Comparison of ENCODE assay signal across 7 mouse cellular contexts in genomic region chr4:120225135-120225780, GRCm38 (mm10).
A peak's percentile ranks its signal among the peaks of the same experiment; 100 is the strongest.
DNase-seq lines count a peak whose midpoint lies in the region; ATAC-seq and TF ChIP-seq lines count a peak whose summit lies in the region.

No protein-coding gene starts in this region.

- peak; percentile 10 for ATAC-seq in Patski
- peak; percentile 40; the same call in 1 of the 2 replicates for ATAC-seq in forebrain, embryonic 12.5 days (ENCODE audit: low FRiP score)
- 0 out of 2 replicates have a peak, but pooled peaks have one; percentile 38 for ATAC-seq in hindbrain, embryonic 11.5 days (ENCODE audit: low FRiP score)

- no peaks in the 10 kb centered on the region for H3K9me3 ChIP-seq in forebrain, embryonic 12.5 days
- H3K9me3 ChIP-seq in hindbrain, embryonic 11.5 days (ENCODE audit: control insufficient read depth, low read length), result no peaks in the 10 kb centered on the region
- H3K9me3 ChIP-seq in midbrain, embryonic 10.5 days (replicated peaks), result no peaks in the 10 kb centered on the region

- CTCF ChIA-PET in Patski (lab: Charles Lee), result interaction anchor here (0.7 to 3.0 kb wide), 10 partner anchors 19 to 159 kb away, joined by 3 to 29 read pairs (median 3); no protein-coding TSS in a partner anchor

- peak; percentile 31 for DNase-seq in Patski (ENCODE audit: low read depth, low spot score)
- DNase-seq in c-Kit-positive CD71-negative TER-119-negative erythroid progenitor cells, embryonic 14.5 days (ENCODE audit: low read depth), result peak; percentile 38
- DNase-seq in hindbrain, embryonic 11.5 days (ENCODE audit: low spot score), result peak; percentile 81
- peak; percentile 73 to 76 for DNase-seq in left cerebral cortex, adult 2 months (ENCODE audit: extremely low spot score in 1 of 2, low spot score in 2 of 2)
- DNase-seq in midbrain, embryonic 10.5 days (ENCODE audit: low spot score), result peak; percentile 75

- in situ Hi-C loops in Patski (cut with MboI; ENCODE audit: low pct_unique_long_range_greater_than_20kb), result loop anchor here (5.0 kb wide), 2 partner anchors 103 to 147 kb away; no protein-coding TSS in a partner anchor

- intact Hi-C loops in left cerebral cortex, adult 2 months (cut with DNase I), result loop anchor here (1.0 to 2.0 kb wide), 4 partner anchors 62 to 156 kb away; partner anchors contain the start of gene Foxo6

- WGBS in forebrain, embryonic 12.5 days, result 64% methylated on average over 6 of the region's 6 CpGs
- 58% methylated on average over 6 of the region's 6 CpGs for WGBS in hindbrain, embryonic 11.5 days
- WGBS in midbrain, embryonic 10.5 days, result 59% methylated on average over 6 of the region's 6 CpGs
- WGBS in small intestine, adult 2 months, result 59% methylated on average over 6 of the region's 6 CpGs

- H3K27ac ChIP-seq in forebrain, embryonic 12.5 days, result 0 out of 2 replicates have a peak overlapping the region, but pooled peaks have one; percentile 33
- no peak overlapping the region for H3K27ac ChIP-seq in hindbrain, embryonic 11.5 days (ENCODE audit: low read depth, low read length)
- H3K27ac ChIP-seq in left cerebral cortex, adult 2 months, result no peak overlapping the region
- H3K27ac ChIP-seq in midbrain, embryonic 10.5 days (replicated peaks), result no peak overlapping the region
- no peak overlapping the region for H3K27ac ChIP-seq in small intestine, adult 2 months (ENCODE audit: insufficient read depth, low read depth, low read length)

- no peak overlapping the region for H3K9ac ChIP-seq in forebrain, embryonic 12.5 days
- no peak overlapping the region for H3K9ac ChIP-seq in hindbrain, embryonic 11.5 days (ENCODE audit: low read depth, low read length)

- no peak for TF ChIP-seq POLR2A in small intestine, adult 2 months (IDR thresholded peaks at IDR 0.05; ENCODE audit: low read depth, low read length)

- TF ChIP-seq CTCF in Patski (IDR thresholded peaks at IDR 0.05), result no peak
- peak; percentile 94 for TF ChIP-seq CTCF in left cerebral cortex, adult 2 months (IDR thresholded peaks at IDR 0.05)
- TF ChIP-seq CTCF in small intestine, adult 2 months (IDR thresholded peaks at IDR 0.05; ENCODE audit: extremely low read depth, insufficient read length, insufficient replicate concordance, low read depth, low read length), result peak; percentile 90

- POLR2A ChIA-PET in Patski (lab: Charles Lee), result no interaction called here

- no peak overlapping the region for H3K4me3 ChIP-seq in forebrain, embryonic 12.5 days (replicated peaks)
- no peak overlapping the region for H3K4me3 ChIP-seq in hindbrain, embryonic 11.5 days (ENCODE audit: low read depth, low read length)
- H3K4me3 ChIP-seq in left cerebral cortex, adult 2 months, result no peak overlapping the region
- no peak overlapping the region for H3K4me3 ChIP-seq in midbrain, embryonic 10.5 days
- H3K4me3 ChIP-seq in small intestine, adult 2 months (ENCODE audit: low read depth, low read length), result no peak overlapping the region

- H3K4me1 ChIP-seq in forebrain, embryonic 12.5 days, result peaks cover 16% of the 10 kb centered on the region
- H3K4me1 ChIP-seq in hindbrain, embryonic 11.5 days (replicated peaks; ENCODE audit: control insufficient read depth, insufficient read depth, low read length), result no peaks in the 10 kb centered on the region
- 0 out of 2 replicates have a peak, but pooled peaks cover 3% of the 10 kb centered on the region for H3K4me1 ChIP-seq in midbrain, embryonic 10.5 days
- peaks cover 9% of the 10 kb centered on the region; the same call in 1 of the 2 replicates for H3K4me1 ChIP-seq in small intestine, adult 2 months (ENCODE audit: control insufficient read depth, insufficient read depth, insufficient read length, low read length)

- H3K27me3 ChIP-seq in Patski, result no peaks in the 10 kb centered on the region
- H3K27me3 ChIP-seq in forebrain, embryonic 12.5 days, result peaks cover 6% of the 10 kb centered on the region; the same call in 1 of the 2 replicates
- H3K27me3 ChIP-seq in hindbrain, embryonic 11.5 days (ENCODE audit: control insufficient read depth, insufficient read depth, low read length), result no peaks in the 10 kb centered on the region
- H3K27me3 ChIP-seq in midbrain, embryonic 10.5 days (ENCODE audit: low read depth, poor library complexity, severe bottlenecking), result peaks cover 5% of the 10 kb centered on the region
- no peaks in the 10 kb centered on the region for H3K27me3 ChIP-seq in small intestine, adult 2 months (ENCODE audit: control insufficient read depth, insufficient read depth, low read length)

- no peaks in the 10 kb centered on the region for H3K36me3 ChIP-seq in forebrain, embryonic 12.5 days (replicated peaks)
- H3K36me3 ChIP-seq in hindbrain, embryonic 11.5 days (ENCODE audit: control insufficient read depth, insufficient read depth, low read length), result no peaks in the 10 kb centered on the region
- no peaks in the 10 kb centered on the region for H3K36me3 ChIP-seq in midbrain, embryonic 10.5 days
- H3K36me3 ChIP-seq in small intestine, adult 2 months (ENCODE audit: control insufficient read depth, insufficient read depth, low read length), result no peaks in the 10 kb centered on the region

- no peak overlapping the region for H3K4me2 ChIP-seq in forebrain, embryonic 12.5 days
- no peak overlapping the region for H3K4me2 ChIP-seq in hindbrain, embryonic 11.5 days (replicated peaks; ENCODE audit: low read depth, low read length)

Comparison
In these comparisons a context has a peak if more than half of its experiments do, and no peak if none do; other contexts are left out.
1. DNase-seq: peak in every context shown above with its lines; median percentile 81 in hindbrain, embryonic 11.5 days; 75 in midbrain, embryonic 10.5 days; 74 in left cerebral cortex, adult 2 months; 38 in c-Kit-positive CD71-negative TER-119-negative erythroid progenitor cells, embryonic 14.5 days; 31 in Patski.